Comparison of ENCODE assay signal across 19 mouse cellular contexts in genomic region chr13:70532719-70533118, GRCm38 (mm10).
"Had no signal": no experiment of that assay in that cellular context is flagged by ENCODE, and none has a peak within 500 bp of the region (broad histone marks: within the 10 kb centered on the region; RNA-seq: fewer than 3 reads in every experiment).

No protein-coding gene starts in this region.

- H3K9me3 ChIP-seq: kidney, embryonic 15.5 days; limb, embryonic 12.5 days; limb, embryonic 15.5 days; midbrain, embryonic 12.5 days; midbrain, embryonic 15.5 days had no signal

- H3K4me2 ChIP-seq: kidney, embryonic 15.5 days; limb, embryonic 12.5 days; limb, embryonic 15.5 days; liver, embryonic 11.5 days; lung, embryonic 14.5 days; midbrain, embryonic 12.5 days; midbrain, embryonic 15.5 days had no signal

- H3K4me1 ChIP-seq: kidney, embryonic 15.5 days; limb, embryonic 12.5 days; limb, embryonic 15.5 days; midbrain, embryonic 12.5 days; midbrain, embryonic 15.5 days had no signal

- H3K36me3 ChIP-seq: kidney, embryonic 15.5 days; limb, embryonic 12.5 days; limb, embryonic 15.5 days; midbrain, embryonic 12.5 days; midbrain, embryonic 15.5 days had no signal

- DNase-seq: kidney, adult 8-10 months; kidney, postnatal 10 days; kidney, postnatal 36 days; layer of hippocampus, postnatal 36 days; left cerebral cortex, postnatal 4 days; liver, postnatal 0 days; lung, embryonic 14.5 days; thymus, adult 18-20 months; thymus, postnatal 36 days had no signal

- H3K9ac ChIP-seq: kidney, embryonic 15.5 days; limb, embryonic 12.5 days; limb, embryonic 15.5 days; liver, embryonic 14.5 days; liver, postnatal 0 days; lung, embryonic 14.5 days; midbrain, embryonic 12.5 days; midbrain, embryonic 15.5 days had no signal

- H3K27ac ChIP-seq: kidney, embryonic 15.5 days; limb, embryonic 12.5 days; limb, embryonic 15.5 days; liver, embryonic 14.5 days; macrophage; midbrain, embryonic 12.5 days; midbrain, embryonic 15.5 days; stomach, postnatal 0 days had no signal

- ATAC-seq: liver, postnatal 0 days; lung, postnatal 0 days; midbrain, embryonic 15.5 days had no signal

- H3K4me3 ChIP-seq: kidney, embryonic 15.5 days; limb, embryonic 12.5 days; limb, embryonic 15.5 days; midbrain, embryonic 12.5 days; midbrain, embryonic 15.5 days had no signal

- H3K27me3 ChIP-seq: kidney, embryonic 15.5 days; limb, embryonic 12.5 days; limb, embryonic 15.5 days; midbrain, embryonic 12.5 days; midbrain, embryonic 15.5 days had no signal
